Mouse (Mus musculus) left cerebral cortex, adult 11 months (tissue): ENCODE measurements around the gene D7Ertd443e.

Source experiments
- DNase-seq: peaks from one replicate; pipeline ENCODE4 v3.0.0; 2022; ENCODE audit warnings: low spot score

The D7Ertd443e gene

DNA sequence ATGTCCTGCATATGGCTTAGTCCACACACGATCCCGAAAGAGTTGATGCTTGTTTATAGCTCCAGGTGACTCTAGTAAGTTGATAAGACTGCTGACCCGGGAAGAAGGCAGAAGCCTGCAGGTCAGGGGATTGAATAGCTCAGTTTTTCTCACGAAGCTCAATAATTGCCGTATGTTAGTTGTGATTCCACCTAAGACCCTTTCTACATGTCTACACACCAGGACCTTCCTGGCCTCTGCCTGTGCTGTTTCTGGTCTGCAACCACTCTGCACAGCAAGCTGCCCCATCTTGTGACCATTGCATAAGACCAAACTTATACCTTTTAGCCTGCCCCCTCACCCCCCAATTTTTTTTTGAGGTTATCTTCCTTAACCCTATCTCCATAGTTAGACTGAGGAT is 96.3 kb downstream of the D7Ertd443e start:
- no peak for DNase-seq

DNA sequence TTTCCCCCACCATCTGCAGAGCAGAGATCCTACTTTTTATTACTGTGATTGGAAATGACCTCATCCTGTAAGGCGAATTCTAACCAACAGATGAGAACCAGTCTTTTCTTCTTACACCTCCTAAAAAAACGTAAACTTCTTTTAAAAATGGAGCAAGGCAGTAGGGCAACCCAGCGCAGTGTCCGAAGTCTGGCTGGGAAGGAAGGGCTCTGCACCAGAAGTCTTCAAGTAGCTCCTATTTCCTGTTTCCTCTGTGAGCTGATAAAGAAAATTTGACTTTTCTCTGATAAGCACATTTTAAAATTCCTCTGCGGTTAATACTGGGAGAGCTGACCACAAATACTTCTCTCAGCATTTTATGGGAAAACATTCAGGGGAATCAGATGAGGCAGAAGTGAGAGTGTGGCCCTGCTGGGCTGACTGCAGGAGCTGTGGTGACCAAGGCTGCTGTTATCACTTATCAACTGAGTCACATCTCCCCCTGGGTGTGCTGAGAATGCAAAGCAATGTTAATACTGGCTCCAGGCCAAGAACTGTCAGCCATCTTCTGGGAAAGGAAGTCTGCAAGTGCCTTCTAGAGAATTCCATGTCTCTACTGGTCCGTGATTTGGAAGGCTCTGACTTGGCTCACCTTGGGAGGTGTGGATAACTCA is 97.8 kb downstream of the D7Ertd443e start:
- DNase-seq: no peak

DNA sequence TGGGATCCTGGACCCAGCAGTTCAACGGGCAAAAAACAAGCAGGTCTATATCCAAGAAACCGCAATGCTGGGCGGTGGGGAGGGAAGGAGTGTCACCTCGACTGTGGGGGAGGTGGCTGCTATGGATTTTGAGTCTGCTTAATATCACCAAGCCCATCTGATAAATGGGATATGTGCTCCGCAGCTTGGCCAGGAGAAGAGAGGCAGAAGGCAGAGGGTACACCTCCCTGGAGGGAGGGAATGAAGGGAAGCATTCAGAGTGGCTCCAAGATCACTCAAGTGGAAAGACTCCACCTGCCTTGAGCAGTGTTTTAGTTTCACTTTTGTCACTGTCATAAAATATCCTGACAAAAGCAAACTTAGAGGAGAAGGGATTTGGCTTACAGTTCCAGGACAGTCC is 112.5 kb downstream of the D7Ertd443e start:
- DNase-seq: no peak

DNA sequence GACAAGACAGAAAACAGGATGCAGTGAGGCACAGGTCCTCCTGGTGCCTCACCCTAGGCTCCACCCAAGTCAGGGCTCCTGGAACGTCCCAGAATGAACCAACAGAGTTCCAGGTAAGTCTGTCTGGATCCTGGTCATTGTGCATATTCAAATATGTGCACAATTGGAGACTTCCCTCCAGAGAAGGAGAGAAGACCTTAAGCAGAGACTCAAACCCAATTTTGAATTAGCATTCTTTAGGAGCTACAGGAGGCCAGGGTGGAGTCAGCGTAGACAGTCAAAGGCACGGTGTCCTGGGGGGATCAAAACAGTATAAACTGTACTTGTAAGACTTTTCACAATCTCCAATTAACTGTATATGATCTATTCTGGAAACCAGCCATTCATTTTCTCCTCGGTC is 113.0 kb downstream of the D7Ertd443e start:
- no peak for DNase-seq

DNA sequence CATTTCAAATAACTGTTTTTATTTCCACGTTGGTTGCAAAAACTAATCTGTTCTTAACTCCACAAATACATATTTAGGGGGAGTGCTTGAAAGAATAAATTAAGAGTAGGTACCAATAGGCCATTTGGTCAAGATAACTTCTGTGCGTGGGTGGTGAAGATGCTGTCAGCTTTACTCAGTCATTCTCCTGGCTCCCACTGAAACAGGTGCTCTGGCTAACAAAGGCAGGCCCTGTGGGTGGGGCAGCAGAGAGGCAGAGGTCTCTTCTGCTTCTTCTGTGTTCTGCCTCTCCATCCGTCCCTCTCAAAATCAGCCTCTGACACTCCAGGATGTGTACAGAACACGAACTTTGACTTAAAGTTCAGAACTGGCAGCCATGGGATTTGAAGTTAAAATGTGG is 119.7 kb downstream of the D7Ertd443e start:
- no peak for DNase-seq

DNA sequence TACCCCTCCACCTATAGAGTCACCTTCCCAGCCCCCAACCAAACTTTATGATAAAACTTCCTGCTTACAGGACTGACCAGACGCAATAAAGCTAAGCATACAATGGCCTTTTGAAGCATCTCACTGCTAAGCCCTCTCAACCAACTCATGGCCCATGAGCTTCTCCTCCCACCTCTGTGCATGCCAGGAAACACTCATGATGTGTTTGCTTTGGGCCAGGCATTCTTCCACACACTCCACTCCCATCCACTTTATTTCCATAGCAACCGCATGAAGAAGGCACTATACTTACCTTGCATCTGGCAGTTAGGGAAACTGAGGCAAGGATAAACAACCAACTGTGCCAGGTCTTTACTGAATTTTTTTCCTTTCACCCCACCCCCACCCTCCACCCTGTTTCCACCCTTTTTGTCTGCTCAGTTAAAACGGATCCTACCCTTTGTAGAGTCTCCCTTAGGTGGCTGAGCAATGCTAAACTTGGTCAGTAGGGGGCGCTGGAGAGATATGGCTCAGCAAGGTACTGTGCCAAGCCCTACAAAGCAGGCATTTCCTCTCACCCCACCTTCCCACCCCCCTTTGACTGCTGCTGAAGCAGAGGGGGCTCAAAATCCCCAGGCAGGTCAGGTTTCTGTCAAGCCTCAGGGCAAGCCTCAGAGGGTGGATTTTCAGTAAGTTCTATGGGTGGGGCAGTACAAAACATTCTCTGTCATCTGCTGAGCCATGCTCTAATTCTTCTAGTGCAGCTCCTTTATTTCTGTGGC is 122.1 kb downstream of the D7Ertd443e start:
- DNase-seq: peak; percentile 42

DNA sequence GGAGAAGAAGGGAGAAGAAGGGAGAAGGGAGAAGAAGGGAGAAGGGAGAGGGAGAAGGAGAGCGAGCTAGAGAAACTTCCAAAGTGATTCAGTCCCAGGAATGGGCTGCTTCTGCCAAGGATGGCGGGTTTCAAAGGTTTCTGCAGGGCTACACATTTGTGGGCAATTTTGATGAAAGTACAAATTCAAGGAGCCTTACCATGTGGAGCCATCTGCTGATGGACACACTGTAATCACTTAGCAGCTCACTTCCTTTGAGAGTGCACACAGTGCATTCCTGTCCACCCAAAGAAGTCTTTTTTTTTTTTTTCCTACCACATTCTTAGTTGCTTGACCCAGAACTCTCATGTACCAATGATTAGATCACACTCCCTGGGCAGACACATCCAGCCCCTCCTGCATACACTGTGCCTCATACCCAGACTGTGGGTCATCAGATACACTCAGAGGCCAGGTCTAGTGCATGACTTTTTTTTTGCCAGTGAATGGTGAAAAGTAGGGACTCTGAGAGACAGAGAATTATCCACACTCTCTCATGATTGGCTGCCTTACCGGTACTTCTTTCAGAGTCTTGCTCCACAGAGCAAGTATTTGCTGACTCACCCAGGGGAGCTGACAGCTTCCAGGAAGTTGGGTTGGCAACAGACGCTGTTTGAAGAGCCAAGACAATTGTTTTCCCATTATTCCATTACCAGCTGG is 124.3 kb downstream of the D7Ertd443e start:
- DNase-seq: no peak

DNA sequence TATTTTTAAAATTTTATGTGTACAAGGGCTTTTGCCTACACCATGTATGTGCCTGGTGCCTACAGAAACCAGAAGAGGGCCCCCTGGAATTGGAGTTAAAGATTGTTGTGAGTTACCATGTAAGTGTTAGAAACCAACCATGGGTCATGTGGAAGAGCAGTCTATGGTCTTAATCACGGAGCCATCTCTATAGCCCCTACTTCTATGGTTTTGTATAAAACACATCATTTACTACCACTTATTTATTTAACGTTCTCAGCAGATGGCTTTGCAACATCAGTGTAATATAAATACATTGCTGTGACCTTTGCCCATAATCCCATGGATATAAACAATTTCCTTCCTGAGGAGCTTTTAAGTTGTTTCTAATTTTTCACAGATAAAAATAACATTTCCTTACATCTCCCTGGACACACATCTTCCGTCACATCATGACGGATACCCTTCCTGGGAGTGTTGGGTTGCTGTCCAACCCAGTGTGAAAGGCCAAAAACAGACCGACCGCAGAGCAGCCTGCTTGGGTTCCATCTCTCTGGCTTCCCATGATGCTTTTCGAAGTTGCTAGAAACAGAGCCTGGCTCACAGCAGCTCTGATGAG is 135.1 kb downstream of the D7Ertd443e start:
- no peak for DNase-seq

DNA sequence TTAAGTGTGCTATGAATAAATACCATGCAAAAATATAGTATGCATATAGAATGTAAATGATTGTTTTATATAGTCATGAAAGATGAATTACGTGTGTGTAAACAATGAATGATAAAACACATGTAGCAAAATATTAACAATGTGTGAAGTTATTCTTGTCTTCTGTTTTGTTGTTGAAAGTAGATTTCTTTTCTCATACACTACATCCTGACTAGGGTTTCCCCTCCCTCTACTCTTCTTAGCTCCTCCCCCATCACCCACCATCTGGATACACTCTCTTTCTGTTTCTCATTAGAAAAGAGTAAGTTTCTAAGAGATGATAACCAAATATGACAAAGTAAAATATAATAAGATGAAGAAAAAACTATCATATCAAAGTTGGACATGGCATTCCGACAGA is 137.4 kb downstream of the D7Ertd443e start:
- DNase-seq: no peak

DNA sequence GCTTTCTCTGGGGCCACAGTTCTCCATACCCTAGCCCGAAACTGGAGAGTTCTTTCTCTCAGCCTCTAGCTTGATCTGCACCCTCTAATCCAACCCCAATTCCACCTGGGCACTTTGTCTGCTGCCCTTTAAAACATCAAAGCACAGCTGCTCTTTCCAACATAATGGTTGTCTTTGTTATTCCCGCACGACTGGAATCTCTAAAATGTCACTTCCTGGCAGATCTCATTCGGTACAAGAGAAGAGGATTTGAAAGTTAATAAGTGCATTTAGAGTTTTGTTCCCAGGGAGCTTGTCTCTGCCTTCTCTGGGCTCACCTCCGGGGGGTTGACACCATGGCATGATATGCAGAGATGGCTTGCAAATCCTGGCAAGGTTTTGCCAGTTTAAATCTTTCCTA is 138.8 kb downstream of the D7Ertd443e start:
- no peak for DNase-seq

DNA sequence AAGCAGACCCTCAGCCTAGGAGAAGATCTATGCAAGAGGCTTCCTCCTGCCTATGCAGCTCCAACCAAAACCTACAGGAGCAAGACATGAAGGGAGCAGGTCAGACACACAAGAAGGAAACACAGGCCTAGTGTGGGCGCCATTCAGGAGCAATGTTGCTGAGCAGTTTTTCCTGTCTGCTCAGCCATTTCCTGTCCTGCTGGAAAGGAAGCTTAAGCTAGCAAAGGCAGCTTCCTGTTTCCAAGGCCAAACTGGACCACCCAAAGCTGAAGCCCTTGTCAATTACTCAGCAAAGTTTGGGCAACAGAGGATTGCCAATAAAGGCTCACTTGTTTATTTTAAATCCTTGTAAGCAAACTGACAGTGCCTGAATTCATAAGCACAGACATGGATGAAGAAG is 142.7 kb downstream of the D7Ertd443e start:
- DNase-seq: no peak

DNA sequence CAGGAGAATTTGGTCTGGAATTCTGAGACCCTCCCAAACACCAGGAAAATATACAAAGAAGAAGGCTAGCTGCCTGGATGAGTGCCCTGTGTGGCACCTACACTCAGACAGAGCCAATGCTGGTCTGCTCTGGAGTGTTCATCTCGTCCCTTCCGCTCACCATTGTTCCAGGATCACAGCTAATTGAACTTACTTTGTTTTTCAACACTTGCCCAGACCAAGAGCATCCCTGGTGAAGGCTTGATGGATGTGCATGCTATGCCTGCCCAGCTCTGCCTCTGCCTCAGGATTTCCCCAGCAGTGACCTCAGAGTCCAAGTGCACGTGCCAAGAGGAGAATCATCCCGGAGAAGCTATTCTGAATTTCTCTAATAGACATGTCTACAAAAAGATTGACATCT is 144.2 kb downstream of the D7Ertd443e start:
- no peak for DNase-seq

DNA sequence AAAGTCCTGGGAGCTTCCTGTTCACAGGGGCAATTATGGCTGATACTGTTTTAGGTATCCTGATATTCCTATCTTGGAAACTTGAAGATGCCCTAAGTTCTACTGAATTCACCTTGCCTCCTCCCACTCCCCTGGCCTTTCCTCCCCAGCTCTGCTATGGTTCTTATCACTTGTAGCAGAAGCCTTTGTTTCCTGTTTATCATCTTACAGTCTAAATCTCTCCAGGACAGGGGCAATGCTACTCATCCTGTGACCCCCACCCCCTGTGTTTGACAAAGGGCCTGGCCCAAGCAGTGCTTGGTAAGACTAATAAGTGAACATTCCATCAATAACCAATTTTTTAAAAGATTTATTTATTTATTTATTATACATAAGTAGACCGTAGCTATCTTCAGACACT is 144.9 kb downstream of the D7Ertd443e start:
- DNase-seq: no peak

DNA sequence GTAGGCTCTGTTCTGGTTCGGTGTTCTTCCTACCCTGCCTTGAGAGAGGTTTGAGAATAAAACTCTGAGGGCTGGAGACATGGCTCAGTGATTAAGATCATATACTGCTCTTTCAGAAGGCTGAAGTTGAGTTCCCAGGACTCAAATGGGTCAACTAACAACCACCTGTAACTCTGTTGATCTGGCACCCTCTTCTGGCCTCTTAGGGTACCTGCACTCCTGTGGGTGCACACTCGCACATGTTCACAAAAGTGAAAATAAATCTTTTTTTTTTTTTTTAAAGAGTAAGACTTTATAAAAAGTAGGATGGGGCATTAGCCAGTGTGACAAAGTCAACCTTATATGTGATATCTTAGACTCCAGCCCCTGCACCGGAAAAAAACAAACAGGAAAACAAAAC is 146.6 kb downstream of the D7Ertd443e start:
- DNase-seq: no peak

DNA sequence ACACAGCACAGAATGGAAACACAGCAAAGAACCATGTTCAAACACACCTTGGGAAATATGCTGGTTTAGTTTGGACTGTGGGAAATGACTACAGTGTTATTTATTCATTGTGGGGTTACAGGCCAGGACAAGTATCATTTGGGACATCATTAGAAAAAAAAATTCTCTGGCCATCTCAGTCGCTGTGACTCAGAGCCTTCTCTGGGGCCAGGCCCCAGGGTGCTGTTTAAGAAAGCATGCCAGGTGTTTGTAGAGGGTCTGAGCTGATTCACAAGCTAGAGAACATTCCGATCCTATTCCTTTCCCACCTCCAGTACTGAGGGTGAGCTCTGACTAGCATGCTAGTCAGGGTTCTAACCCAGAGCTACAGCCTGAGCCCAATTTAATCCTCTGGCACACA is 148.1 kb downstream of the D7Ertd443e start:
- DNase-seq: no peak

DNA sequence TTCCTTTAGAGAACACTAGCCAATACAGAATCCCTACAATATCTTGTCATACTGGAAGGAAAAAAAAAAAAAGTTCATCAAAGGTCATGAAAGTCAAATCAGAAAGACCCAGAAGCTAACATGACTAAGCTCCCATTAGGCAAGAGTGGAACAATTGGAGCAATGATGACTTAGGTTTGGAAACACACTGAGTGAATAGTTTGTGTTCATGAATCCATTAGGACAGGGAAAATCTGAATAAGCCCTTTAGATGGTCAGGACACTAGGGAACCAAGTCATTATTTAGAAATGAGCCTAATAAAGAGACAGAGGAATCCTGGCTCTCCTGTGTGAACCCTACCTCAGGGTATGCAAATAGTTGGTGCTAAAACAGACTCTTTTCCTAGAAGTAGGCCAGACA is 148.7 kb downstream of the D7Ertd443e start:
- DNase-seq: no peak

DNA sequence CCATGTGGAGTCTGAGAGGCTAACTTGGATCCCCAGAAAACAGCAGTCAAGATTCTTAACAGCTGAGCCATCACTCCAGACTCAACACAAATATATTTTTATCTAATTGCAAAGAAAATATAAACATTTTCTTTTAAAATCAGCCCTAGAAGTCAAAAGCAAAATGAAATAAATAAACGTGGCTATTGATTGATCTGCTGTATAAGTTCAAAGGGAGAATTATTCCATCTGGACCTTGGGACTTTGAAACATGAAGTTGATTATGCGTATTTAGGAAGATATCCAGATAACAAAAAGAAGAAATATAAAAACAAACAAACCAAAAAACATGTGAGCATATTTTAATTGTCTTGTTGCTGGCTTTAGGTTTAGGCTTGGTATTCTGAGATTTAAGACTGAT is 149.9 kb downstream of the D7Ertd443e start:
- no peak for DNase-seq

DNA sequence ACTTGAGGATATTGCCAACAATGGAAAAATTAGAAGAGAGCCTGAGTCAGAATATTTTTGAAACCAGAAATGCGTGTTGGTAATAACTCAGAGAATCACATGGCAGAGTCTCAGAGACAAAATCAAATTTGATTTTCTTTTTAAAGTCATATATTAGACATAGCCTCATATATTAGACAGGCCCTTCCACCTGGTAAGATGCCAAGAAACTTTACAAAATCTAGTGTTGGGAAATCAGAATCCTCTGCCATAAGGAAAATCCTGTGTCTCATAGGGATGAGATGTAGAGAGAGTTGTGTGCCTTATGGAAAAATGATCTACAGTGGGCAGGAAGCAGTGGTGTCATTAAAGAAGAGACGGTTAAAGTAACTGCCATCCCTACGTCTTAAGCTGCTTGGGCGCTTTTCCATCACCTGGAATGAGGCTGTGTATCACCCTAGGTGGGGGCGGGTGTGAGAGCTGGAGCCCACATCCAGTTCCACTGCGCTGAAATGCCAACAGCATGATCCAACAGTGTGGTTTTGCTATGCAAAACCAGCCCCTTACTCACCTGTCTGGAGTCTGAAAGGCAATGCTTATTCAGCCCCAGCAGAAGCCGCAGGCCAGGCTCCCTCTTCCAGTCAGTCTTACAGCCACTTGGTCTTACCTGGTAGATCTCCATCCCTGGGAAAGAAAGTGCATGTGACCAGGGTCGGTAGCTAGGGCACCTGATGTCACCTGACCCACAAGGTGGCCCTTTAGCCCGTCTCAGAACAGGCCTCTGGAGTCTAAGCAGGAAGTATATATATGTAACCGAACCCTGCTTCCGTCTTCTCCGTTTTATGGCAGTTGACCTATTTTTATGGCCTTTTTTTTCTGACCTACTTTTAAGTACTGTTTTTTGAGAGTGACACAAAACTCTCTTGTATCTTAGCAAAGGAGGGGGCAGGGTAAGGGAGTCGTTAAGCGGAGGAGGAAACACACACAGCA is 153.8 kb downstream of the D7Ertd443e start, which contains the start of gene Adam12:
Adam12 (minus strand) TSS at position 769 of the 969 bp plus-strand sequence.
- no peak for DNase-seq

DNA sequence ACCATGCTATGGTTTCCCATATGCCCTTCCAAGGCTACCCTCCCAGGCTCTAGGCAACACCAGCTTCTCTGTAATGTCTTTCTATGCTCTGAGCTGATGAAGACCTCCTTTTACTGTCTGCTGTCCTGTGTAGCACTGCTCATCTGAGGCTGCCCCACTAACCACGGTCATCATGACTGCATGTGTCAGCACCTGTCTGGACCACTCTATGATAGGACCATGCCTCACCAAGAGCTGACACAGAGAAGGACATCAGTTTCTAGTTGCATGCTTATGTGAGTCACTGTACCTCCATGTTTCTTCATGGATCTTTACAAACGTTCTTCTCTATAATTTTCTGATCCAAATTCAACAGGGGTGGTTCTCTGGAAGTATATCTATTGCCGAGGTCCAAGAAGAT is 154.8 kb downstream of the D7Ertd443e start:
- DNase-seq: no peak

DNA sequence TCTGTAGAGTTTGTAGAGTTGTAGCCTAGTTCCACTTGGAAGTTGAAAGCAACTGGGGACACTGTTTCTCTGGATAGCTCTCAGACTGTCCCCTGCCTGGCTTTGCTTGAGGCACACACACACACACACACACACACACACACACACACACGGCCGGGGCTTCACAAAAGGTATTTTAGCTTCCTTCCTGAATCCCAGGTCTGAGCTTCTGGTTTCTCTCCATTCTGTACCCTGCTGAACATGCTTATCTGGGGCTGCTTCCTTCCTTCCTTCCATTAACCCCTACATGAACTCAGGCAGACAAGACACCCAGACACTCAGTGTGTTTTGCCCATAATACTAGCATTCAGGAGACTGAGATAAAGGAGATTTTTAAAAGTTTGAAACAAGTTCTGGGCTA is 155.6 kb downstream of the D7Ertd443e start:
- DNase-seq: no peak

DNA sequence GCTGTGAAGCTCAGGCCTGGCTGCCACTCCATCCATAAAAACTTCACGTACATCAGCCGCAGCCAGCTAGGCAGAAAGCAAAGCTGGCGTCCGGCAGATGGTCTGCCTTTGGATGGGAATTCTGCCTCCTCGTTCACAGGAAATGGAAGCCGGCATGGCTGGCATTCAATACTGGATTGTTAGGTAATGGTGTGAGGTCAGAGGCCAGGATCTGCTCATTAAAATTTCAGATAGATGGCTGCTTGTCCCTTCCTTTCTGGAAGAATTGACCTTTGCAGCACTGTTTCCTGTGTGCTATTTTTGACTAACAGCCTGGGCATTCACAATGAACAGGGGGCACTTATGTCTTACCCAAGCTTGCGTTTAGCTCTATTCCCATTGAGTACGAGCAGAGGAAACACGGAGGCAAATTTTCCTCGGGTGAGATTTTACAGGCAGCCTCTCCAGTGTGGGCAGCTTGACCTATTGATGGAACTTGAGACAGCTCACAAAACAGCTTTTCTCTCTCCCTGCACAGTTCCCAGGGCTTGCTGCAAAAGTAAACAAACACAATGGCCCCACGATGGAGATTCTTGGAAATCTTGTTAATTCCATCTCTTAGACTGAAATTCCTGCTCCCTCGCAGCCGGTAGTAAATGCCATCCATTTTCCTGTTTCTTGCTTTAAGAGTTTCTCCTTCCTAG is 157.5 kb downstream of the D7Ertd443e start:
- no peak for DNase-seq
